Mouse (Mus musculus): ENCODE measurements at regions not wholly inside any gene's neighbourhood (a gene's known extent, or its start where the extent isn't known, plus 50 kb on each side); places are given as distances from the start of the nearest gene placed in this dataset.

- TF ChIP-seq CTCF (IDR thresholded peaks at IDR 0.05; ENCODE audit: insufficient read depth, low read length) (no peak), POLR2A (IDR thresholded peaks at IDR 0.05; ENCODE audit: borderline replicate concordance, extremely low read depth, low read depth, low read length) (no peak)
Measured at GRCm38 (mm10) chr14:64591091-64591976, 487.2 kb downstream of the Prss52 start.

Measured in lung, adult 2 months (tissue).